Mouse (Mus musculus) forebrain, embryonic 10.5 days (tissue): ENCODE measurements around the gene Mmachc. TPM values are rescaled to one million over a fixed set of nuclear protein-coding genes. Genes with fewer than 3 reads are reported as not detected.

Experiments used
- DNase-seq: peaks from one replicate; pipeline ENCODE4 v3.0.0-alpha.2; 2017; ENCODE audit warnings: low spot score; ENCODE audit errors: extremely low spot score
- H3K27ac ChIP-seq: fragments of 300-500 bp; sonication (generic); 2 replicates; pipeline ENCODE4 v1.5.1; 2016; ENCODE audit warnings: mild to moderate bottlenecking
- H3K27me3 ChIP-seq: fragments of 300-500 bp; sonication (generic); 2 replicates; pipeline ENCODE4 v1.6.1; 2016; ENCODE audit warnings: mild to moderate bottlenecking; ENCODE audit not compliant: poor library complexity, severe bottlenecking
- H3K36me3 ChIP-seq: fragments of 300-500 bp; sonication (generic); replicated peaks from 2 replicates; pipeline ENCODE4 v1.6.1; 2016; ENCODE audit warnings: mild to moderate bottlenecking, moderate library complexity
- H3K4me1 ChIP-seq: fragments of 300-500 bp; sonication (generic); 2 replicates; pipeline ENCODE4 v1.6.1; 2016
- H3K4me3 ChIP-seq: fragments of 300-500 bp; sonication (generic); 2 replicates; pipeline ENCODE4 v1.5.1; 2016; ENCODE audit warnings: mild to moderate bottlenecking, moderate library complexity
- H3K9me3 ChIP-seq: fragments of 300-500 bp; sonication (generic); 2 replicates; pipeline ENCODE4 v1.6.1; 2016; ENCODE audit warnings: mild to moderate bottlenecking, moderate library complexity
- WGBS: fragments of 180-500 bp; shearing (Covaris S2); methylation state at CpG from one replicate; pipeline ENCODE4 v1.1.7; 2016; 5-methylcytosine and 5-hydroxymethylcytosine counted together
- polyA plus RNA-seq: library from polyadenylated mRNA; unstranded; fragments of >200 nt; fragmentation: Nextera tagmentation; extraction: Ambion mirVana; gene quantifications from 2 replicates; pipeline ENCODE4 v1.2.1, GENCODE M21; 2016

Gene Mmachc
- polyA plus RNA-seq, 1 experiment from 2014 or later = 45.6 TPM

GRCm38 (mm10) chr4:116719396-116719795 is 11.2 kb upstream of the Mmachc start:
- Histone ChIP-seq H3K4me3 (no peak overlapping the region), H3K9me3 (no peaks in the 10 kb centered on the region), H3K27ac (no peak overlapping the region), H3K4me1 (peaks cover 24% of the 10 kb centered on the region), H3K27me3 (peaks cover 15% of the 10 kb centered on the region), H3K36me3 (peaks cover 21% of the 10 kb centered on the region)
- 26% methylated on average over 3 of the region's 3 CpGs for WGBS
- DNase-seq = peak; percentile 54

- Histone ChIP-seq H3K27ac (no peak overlapping the region), H3K9me3 (no peaks in the 10 kb centered on the region), H3K27me3 (no peaks in the 10 kb centered on the region), H3K4me1 (peaks cover 17% of the 10 kb centered on the region), H3K36me3 (peaks cover 34% of the 10 kb centered on the region), H3K4me3 (no peak overlapping the region)
- WGBS = 75% methylated on average over 1 of the region's 1 CpGs
- DNase-seq = no peak
Measured at GRCm38 (mm10) chr4:116712536-116712935, 4.3 kb upstream of the Mmachc start.

DNA sequence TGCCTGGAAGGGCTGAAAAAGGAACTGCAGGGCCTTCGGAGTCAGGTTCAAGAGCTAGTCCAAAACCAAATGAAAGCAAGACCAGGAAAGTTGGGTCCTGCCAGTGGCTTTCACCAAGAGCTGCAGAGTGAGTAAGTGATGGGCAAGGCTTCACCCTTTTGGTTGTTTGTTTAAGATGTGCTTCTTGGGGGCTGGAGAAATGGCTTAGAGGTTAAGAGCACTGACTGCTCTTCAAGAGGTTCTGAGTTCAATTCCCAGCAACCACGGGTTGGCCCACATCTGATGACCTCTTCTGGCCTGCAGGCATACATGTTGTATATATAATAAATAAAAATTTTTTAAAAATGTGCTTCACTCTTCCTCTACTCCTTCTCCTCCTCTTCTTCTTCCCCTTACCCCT is 1.9 kb upstream of the Mmachc start:
- H3K27me3 ChIP-seq = no peaks in the 10 kb centered on the region
- no peak overlapping the region for H3K27ac ChIP-seq
- H3K36me3 ChIP-seq = peaks cover 23% of the 10 kb centered on the region
- WGBS = 87% methylated on average over 2 of the region's 2 CpGs
- H3K4me3 ChIP-seq = peak overlapping the region; percentile 68; the same call in 1 of the 2 replicates
- peaks cover 22% of the 10 kb centered on the region for H3K4me1 ChIP-seq
- no peak for DNase-seq
- H3K9me3 ChIP-seq = no peaks in the 10 kb centered on the region

DNA sequence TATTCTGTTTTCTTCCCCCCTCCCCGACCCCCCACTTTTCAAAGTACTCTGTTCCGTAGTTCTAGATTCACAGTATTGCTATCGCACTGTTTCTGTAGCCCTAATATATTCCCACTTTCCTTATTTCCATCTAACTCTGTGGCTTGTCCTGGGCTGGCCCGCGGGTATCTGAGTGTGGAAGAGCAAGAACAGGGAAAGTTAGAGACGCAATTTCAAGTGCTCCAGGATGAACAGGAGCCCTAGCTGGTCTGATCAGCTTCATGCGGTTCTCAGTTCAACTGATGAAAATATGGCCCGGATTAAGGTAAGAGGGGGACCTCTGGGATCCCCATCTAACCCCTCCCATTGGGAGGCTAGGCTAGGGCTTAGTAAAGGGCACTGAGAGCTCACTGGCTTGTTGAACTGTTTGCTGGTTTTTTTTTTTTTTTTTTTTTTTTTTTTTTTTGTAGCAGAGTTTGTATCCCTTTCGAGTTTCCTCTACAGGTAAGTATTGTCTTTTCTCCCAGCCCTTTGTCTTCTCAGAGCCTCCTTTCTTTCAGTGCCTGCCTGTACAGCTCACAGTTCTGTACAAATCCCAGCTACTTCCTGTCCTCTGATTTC is 685 bp upstream of the Mmachc start:
- no peak for DNase-seq
- Histone ChIP-seq H3K4me1 (peaks cover 22% of the 10 kb centered on the region), H3K27ac (peak overlapping the region; percentile 87), H3K9me3 (no peaks in the 10 kb centered on the region), H3K4me3 (peak overlapping the region; percentile 68), H3K36me3 (peaks cover 24% of the 10 kb centered on the region), H3K27me3 (no peaks in the 10 kb centered on the region)
- 8% methylated on average over 9 of the region's 9 CpGs for WGBS

GRCm38 (mm10) chr4:116707666-116708065 is 540 bp downstream of the Mmachc start:
- 26% methylated on average over 9 of the region's 9 CpGs for WGBS
- DNase-seq = no peak
- Histone ChIP-seq H3K4me3 (peak overlapping the region; percentile 68), H3K27me3 (no peaks in the 10 kb centered on the region), H3K4me1 (peaks cover 22% of the 10 kb centered on the region), H3K9me3 (no peaks in the 10 kb centered on the region), H3K27ac (peak overlapping the region; percentile 87), H3K36me3 (peaks cover 32% of the 10 kb centered on the region)

DNA sequence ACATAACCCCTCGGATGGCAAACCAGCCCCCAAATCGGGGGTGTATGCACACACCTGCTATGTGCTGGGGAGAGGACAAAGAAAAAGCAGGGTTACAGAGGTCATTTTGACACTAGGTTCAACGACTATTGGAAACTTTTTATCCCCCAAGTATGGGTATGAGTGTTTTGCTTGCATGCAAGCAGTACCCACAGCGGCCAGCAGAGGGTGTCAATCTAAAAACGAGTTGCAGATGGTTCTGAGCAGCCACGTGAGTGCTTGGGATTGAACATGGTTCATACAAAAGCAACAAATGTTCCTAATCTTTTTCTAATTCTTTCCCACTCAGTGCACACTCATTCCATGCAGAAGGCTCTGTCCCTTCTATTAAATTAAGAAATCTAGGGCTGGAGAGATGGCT is 4.4 kb downstream of the Mmachc start:
- peaks cover 8% of the 10 kb centered on the region for H3K4me1 ChIP-seq
- no peaks in the 10 kb centered on the region for H3K9me3 ChIP-seq
- no peak overlapping the region for H3K27ac ChIP-seq
- H3K4me3 ChIP-seq = no peak overlapping the region
- no peaks in the 10 kb centered on the region for H3K27me3 ChIP-seq
- H3K36me3 ChIP-seq = peaks cover 59% of the 10 kb centered on the region
- DNase-seq = peak; percentile 81
- 45% methylated on average over 6 of the region's 6 CpGs for whole genome bisulfite sequencing

GRCm38 (mm10) chr4:116700964-116701363 is 7.2 kb downstream of the Mmachc start:
- no peak for DNase-seq
- H3K27me3 ChIP-seq = no peaks in the 10 kb centered on the region
- no peak overlapping the region for H3K4me3 ChIP-seq
- no peaks in the 10 kb centered on the region for H3K4me1 ChIP-seq
- WGBS = 86% methylated on average over 1 of the region's 1 CpGs
- H3K9me3 ChIP-seq = no peaks in the 10 kb centered on the region
- no peak overlapping the region for H3K27ac ChIP-seq
- peaks cover 86% of the 10 kb centered on the region for H3K36me3 ChIP-seq

DNA sequence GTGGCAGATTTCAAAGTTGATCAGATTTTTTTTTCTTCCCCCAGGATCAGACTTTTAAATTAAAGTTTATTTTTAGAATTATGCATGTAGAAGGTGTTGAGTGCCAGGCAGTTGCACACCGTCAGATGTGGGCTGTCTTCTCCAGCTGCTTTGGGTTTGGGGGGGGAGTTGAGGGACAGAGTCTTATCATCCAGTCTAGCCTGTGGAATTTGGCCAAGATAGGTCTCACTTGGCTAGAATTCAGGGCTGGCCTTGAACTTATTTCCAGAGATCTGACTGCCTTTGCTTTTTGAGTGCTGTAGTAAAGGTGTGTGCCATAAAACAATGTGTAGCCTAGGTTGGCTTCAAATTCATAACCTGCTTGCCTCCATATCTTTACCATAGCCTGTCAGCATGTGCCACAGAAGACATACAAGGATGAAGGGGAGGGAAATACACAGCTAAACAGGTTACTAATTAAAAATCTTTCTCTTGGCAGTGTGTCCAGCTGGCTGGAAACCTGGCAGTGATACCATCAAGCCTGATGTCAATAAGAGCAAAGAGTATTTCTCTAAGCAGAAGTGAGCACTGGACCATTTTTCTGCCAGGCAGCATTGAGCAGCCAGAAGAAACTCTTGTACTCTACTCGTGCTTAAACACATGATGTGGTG is 9.4 kb downstream of the Mmachc start:
- peaks cover 93% of the 10 kb centered on the region for H3K36me3 ChIP-seq
- no peaks in the 10 kb centered on the region for H3K9me3 ChIP-seq
- DNase-seq = no peak
- no peaks in the 10 kb centered on the region for H3K27me3 ChIP-seq
- H3K27ac ChIP-seq = no peak overlapping the region
- no peaks in the 10 kb centered on the region for H3K4me1 ChIP-seq
- 91% methylated on average over 2 of the region's 2 CpGs for WGBS
- H3K4me3 ChIP-seq = no peak overlapping the region

GRCm38 (mm10) chr4:116693785-116694184 is 14.4 kb downstream of the Mmachc start:
- Histone ChIP-seq H3K27me3 (no peaks in the 10 kb centered on the region), H3K4me1 (no peaks in the 10 kb centered on the region), H3K27ac (no peak overlapping the region), H3K36me3 (peaks cover 99% of the 10 kb centered on the region), H3K9me3 (no peaks in the 10 kb centered on the region), H3K4me3 (no peak overlapping the region)
- 77% methylated on average over 2 of the region's 2 CpGs for WGBS
- DNase-seq = no peak

- Histone ChIP-seq H3K27ac (no peak overlapping the region), H3K9me3 (no peaks in the 10 kb centered on the region), H3K27me3 (no peaks in the 10 kb centered on the region), H3K4me3 (no peak overlapping the region), H3K36me3 (peaks cover 99% of the 10 kb centered on the region), H3K4me1 (peaks cover 4% of the 10 kb centered on the region)
- 89% methylated on average over 2 of the region's 2 CpGs for WGBS
- no peak for DNase-seq
Measured at GRCm38 (mm10) chr4:116692146-116692545, 16.1 kb downstream of the Mmachc start.

- WGBS = 94% methylated on average over 4 of the region's 4 CpGs
- H3K27ac ChIP-seq = no peak overlapping the region
- H3K4me3 ChIP-seq = no peak overlapping the region
- DNase-seq = no peak
- H3K4me1 ChIP-seq = peaks cover 22% of the 10 kb centered on the region
- no peaks in the 10 kb centered on the region for H3K27me3 ChIP-seq
- H3K9me3 ChIP-seq = no peaks in the 10 kb centered on the region
- peaks cover 74% of the 10 kb centered on the region for H3K36me3 ChIP-seq
Measured at GRCm38 (mm10) chr4:116689309-116689876, 18.8 kb downstream of the Mmachc start.

DNA sequence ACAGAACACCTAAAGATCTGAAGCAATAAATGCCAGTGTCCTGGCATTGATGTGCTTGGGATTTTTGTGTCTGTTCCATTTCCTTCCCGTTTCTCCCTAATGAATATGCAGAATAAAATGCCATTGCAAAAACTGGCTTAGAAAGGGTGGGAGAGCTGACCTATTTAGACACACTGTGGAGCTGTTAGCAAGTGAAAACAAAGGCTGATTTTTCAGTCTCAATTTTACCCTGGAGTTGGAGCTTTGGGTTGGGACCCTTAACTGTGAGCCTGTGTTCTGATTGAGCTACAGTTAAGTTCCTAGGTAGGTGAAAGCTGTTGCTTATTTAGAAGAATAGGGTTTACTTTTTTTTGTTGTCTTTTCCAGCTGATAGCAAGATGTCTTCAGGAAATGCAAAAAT is 21.2 kb downstream of the Mmachc start:
- Histone ChIP-seq H3K27ac (no peak overlapping the region), H3K4me1 (peaks cover 22% of the 10 kb centered on the region), H3K4me3 (peak overlapping the region; percentile 87), H3K36me3 (peaks cover 50% of the 10 kb centered on the region), H3K27me3 (no peaks in the 10 kb centered on the region), H3K9me3 (no peaks in the 10 kb centered on the region)
- DNase-seq = no peak
- 52% methylated on average over 1 of the region's 1 CpGs for WGBS

- Histone ChIP-seq H3K36me3 (peaks cover 35% of the 10 kb centered on the region), H3K9me3 (no peaks in the 10 kb centered on the region), H3K4me1 (peaks cover 22% of the 10 kb centered on the region), H3K4me3 (peak within 1 kb of the TSS; percentile 87), H3K27me3 (no peaks in the 10 kb centered on the region), H3K27ac (peak within 1 kb of the TSS; percentile 98)
- WGBS = under 1% methylated on average over 56 of the region's 56 CpGs
- DNase-seq = peak; percentile 98
Measured at GRCm38 (mm10) chr4:116685402-116686061, 22.7 kb downstream of the Mmachc start, which contains the start of gene Prdx1. TSS of gene Prdx1 (plus strand) at chr4:116685544.
